29 mouse cellular contexts compared by ENCODE assay signal in the genomic region with DNA sequence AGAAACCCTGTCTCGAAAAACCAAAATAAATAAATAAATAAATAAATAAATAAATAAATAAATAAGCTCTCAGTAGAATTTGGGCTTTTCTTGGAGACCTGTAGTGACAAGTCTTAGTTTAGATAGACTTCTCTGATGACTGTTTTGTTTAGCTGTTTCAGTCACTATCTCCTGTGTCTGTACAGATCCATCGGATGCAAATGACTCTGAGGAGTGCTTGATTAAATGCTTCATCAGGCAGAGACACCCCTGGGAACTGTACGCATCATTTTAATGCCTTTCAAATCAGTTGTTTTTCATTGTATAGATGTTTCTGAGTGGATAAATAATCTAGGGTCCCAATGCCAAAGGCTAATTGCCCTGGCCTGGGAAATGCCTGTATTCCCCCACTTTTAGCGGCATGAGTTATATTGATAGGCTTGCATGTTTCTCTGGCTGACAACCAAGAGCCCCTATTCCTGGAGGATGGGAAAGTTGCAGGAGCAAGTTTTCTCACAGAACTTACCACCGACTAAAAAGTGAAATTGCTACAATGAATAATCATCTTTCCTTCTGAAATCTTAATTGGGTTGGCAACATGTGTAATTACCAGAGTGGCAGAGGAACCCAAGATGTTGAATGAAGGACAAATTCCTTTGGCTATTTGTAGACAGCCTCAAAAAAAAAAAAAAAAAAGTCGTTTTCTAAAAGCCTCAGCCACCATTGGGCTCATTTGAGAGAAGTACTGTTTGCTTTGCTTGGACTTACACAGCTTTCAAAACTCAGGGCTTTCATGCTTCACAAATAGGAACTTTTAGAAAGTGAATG.
DNase-seq lines count a peak whose midpoint lies in the region; ATAC-seq and TF ChIP-seq lines count a peak whose summit lies in the region.
"Had no signal": no experiment of that assay in that cellular context is flagged by ENCODE, and none has a peak within 500 bp of the region (broad histone marks: within the 10 kb centered on the region; RNA-seq: fewer than 3 reads in every experiment).

No protein-coding gene starts in this region.

- H3K27me3 ChIP-seq in forebrain, embryonic 11.5 days (ENCODE audit: control insufficient read depth, insufficient read depth, low read length): peaks cover 11% of the 10 kb centered on the region; the same call in 1 of the 2 replicates
- peaks cover 66% of the 10 kb centered on the region for H3K27me3 ChIP-seq in forebrain, embryonic 10.5 days (ENCODE audit: poor library complexity, severe bottlenecking)
- H3K27me3 ChIP-seq in midbrain, embryonic 13.5 days: no peaks in the 10 kb centered on the region
- no peaks in the 10 kb centered on the region for H3K27me3 ChIP-seq in midbrain, postnatal 0 days (ENCODE audit: insufficient read depth, low read length)
- peaks cover 5% of the 10 kb centered on the region; the same call in 1 of the 2 replicates for H3K27me3 ChIP-seq in forebrain, embryonic 12.5 days
- no peaks in the 10 kb centered on the region for H3K27me3 ChIP-seq in forebrain, postnatal 0 days (ENCODE audit: insufficient read depth, low read length)
- H3K27me3 ChIP-seq: embryonic facial prominence, embryonic 15.5 days; kidney, embryonic 15.5 days; limb, embryonic 13.5 days; lung, embryonic 15.5 days; midbrain, embryonic 15.5 days; neural tube, embryonic 12.5 days; Patski had no signal

- 32% methylated on average over 6 of the region's 6 CpGs for WGBS in forebrain, embryonic 11.5 days
- 49% methylated on average over 6 of the region's 6 CpGs for WGBS in forebrain, embryonic 10.5 days
- 59% methylated on average over 6 of the region's 6 CpGs for WGBS in midbrain, embryonic 13.5 days
- WGBS in midbrain, postnatal 0 days: 59% methylated on average over 6 of the region's 6 CpGs
- WGBS in forebrain, embryonic 12.5 days: 26% methylated on average over 6 of the region's 6 CpGs
- WGBS in forebrain, postnatal 0 days: 21% methylated on average over 6 of the region's 6 CpGs

- no peak overlapping the region for H3K9ac ChIP-seq in forebrain, embryonic 11.5 days (ENCODE audit: low read length)
- H3K9ac ChIP-seq in midbrain, embryonic 13.5 days (replicated peaks): no peak overlapping the region
- no peak overlapping the region for H3K9ac ChIP-seq in midbrain, postnatal 0 days (replicated peaks; ENCODE audit: low read length, poor library complexity, severe bottlenecking)
- H3K9ac ChIP-seq in forebrain, embryonic 12.5 days: no peak overlapping the region
- no peak overlapping the region for H3K9ac ChIP-seq in forebrain, postnatal 0 days
- H3K9ac ChIP-seq: embryonic facial prominence, embryonic 15.5 days; kidney, embryonic 15.5 days; limb, embryonic 13.5 days; lung, embryonic 15.5 days; midbrain, embryonic 15.5 days; neural tube, embryonic 12.5 days had no signal

- DNase-seq in forebrain, embryonic 11.5 days (ENCODE audit: low spot score): no peak
- DNase-seq in forebrain, embryonic 10.5 days (ENCODE audit: extremely low spot score, low spot score): no peak
- DNase-seq in midbrain, postnatal 0 days (ENCODE audit: low spot score): no peak
- DNase-seq in forebrain, postnatal 0 days: peak; percentile 28
- DNase-seq in cerebellum, postnatal 14 days: no peak
- DNase-seq: adrenal gland, postnatal 10 days; cerebellum, adult 11-12 months; cerebellum, adult 9-11 months; gastrocnemius, postnatal 10 days; heart, postnatal 14 days; kidney, postnatal 25 days; lung, postnatal 36 days; thymus, adult 2 months; thymus, postnatal 36 days had no signal

- peak; percentile 81 for ATAC-seq in forebrain, embryonic 11.5 days (replicated peaks; ENCODE audit: low FRiP score)
- ATAC-seq in midbrain, embryonic 13.5 days: peak; percentile 53; the same call in 1 of the 2 replicates
- ATAC-seq in midbrain, postnatal 0 days (ENCODE audit: low FRiP score): no peak
- peak; percentile 84; the same call in 1 of the 2 replicates for ATAC-seq in forebrain, embryonic 12.5 days (ENCODE audit: low FRiP score)
- ATAC-seq in forebrain, postnatal 0 days: peak; percentile 38; the same call in 1 of the 2 replicates
- ATAC-seq: intestine, postnatal 0 days; midbrain, embryonic 15.5 days; Patski had no signal

- no peak for TF ChIP-seq CTCF in midbrain, postnatal 0 days (IDR thresholded peaks at IDR 0.05)
- no peak for TF ChIP-seq CTCF in forebrain, postnatal 0 days (IDR thresholded peaks at IDR 0.05; ENCODE audit: low read depth)

- H3K4me3 ChIP-seq in forebrain, embryonic 11.5 days (ENCODE audit: low read depth, low read length): no peak overlapping the region
- H3K4me3 ChIP-seq in forebrain, embryonic 10.5 days: no peak overlapping the region
- no peak overlapping the region for H3K4me3 ChIP-seq in midbrain, embryonic 13.5 days (replicated peaks)
- no peak overlapping the region for H3K4me3 ChIP-seq in midbrain, postnatal 0 days (ENCODE audit: low read depth, low read length)
- H3K4me3 ChIP-seq in forebrain, embryonic 12.5 days (replicated peaks): no peak overlapping the region
- H3K4me3 ChIP-seq in forebrain, postnatal 0 days (ENCODE audit: low read depth, low read length): no peak overlapping the region
- H3K4me3 ChIP-seq: embryonic facial prominence, embryonic 15.5 days; hindbrain, embryonic 10.5 days; kidney, embryonic 15.5 days; left cerebral cortex, adult 2 months; limb, embryonic 13.5 days; lung, embryonic 15.5 days; midbrain, embryonic 15.5 days; myocyte; neural tube, embryonic 12.5 days had no signal

- H3K27ac ChIP-seq in forebrain, embryonic 11.5 days (ENCODE audit: low read depth, low read length): no peak overlapping the region
- H3K27ac ChIP-seq in forebrain, embryonic 10.5 days: no peak overlapping the region
- no peak overlapping the region for H3K27ac ChIP-seq in midbrain, embryonic 13.5 days
- no peak overlapping the region for H3K27ac ChIP-seq in midbrain, postnatal 0 days (ENCODE audit: low read depth, low read length)
- H3K27ac ChIP-seq in forebrain, embryonic 12.5 days: no peak overlapping the region
- no peak overlapping the region for H3K27ac ChIP-seq in forebrain, postnatal 0 days (ENCODE audit: low read depth, low read length)
- H3K27ac ChIP-seq: embryonic facial prominence, embryonic 15.5 days; hindbrain, embryonic 10.5 days; kidney, embryonic 15.5 days; left cerebral cortex, adult 2 months; limb, embryonic 13.5 days; lung, embryonic 15.5 days; midbrain, embryonic 15.5 days; neural tube, embryonic 12.5 days had no signal

- H3K36me3 ChIP-seq in forebrain, embryonic 11.5 days (ENCODE audit: control insufficient read depth, insufficient read depth, low read length): no peaks in the 10 kb centered on the region
- no peaks in the 10 kb centered on the region for H3K36me3 ChIP-seq in forebrain, embryonic 10.5 days (replicated peaks)
- H3K36me3 ChIP-seq in midbrain, embryonic 13.5 days: no peaks in the 10 kb centered on the region
- no peaks in the 10 kb centered on the region for H3K36me3 ChIP-seq in midbrain, postnatal 0 days (ENCODE audit: insufficient read depth, low read length)
- H3K36me3 ChIP-seq in forebrain, embryonic 12.5 days (replicated peaks): no peaks in the 10 kb centered on the region
- H3K36me3 ChIP-seq in forebrain, postnatal 0 days (ENCODE audit: insufficient read depth): no peaks in the 10 kb centered on the region
- H3K36me3 ChIP-seq: embryonic facial prominence, embryonic 15.5 days; G1E; hindbrain, embryonic 10.5 days; kidney, embryonic 15.5 days; limb, embryonic 13.5 days; lung, embryonic 15.5 days; midbrain, embryonic 15.5 days; neural tube, embryonic 12.5 days had no signal

- H3K4me2 ChIP-seq in forebrain, embryonic 11.5 days (ENCODE audit: low read depth, low read length, severe bottlenecking): no peak overlapping the region
- H3K4me2 ChIP-seq in midbrain, embryonic 13.5 days (replicated peaks): no peak overlapping the region
- H3K4me2 ChIP-seq in midbrain, postnatal 0 days (ENCODE audit: low read depth, low read length, poor library complexity, severe bottlenecking): no peak overlapping the region
- H3K4me2 ChIP-seq in forebrain, embryonic 12.5 days: no peak overlapping the region
- no peak overlapping the region for H3K4me2 ChIP-seq in forebrain, postnatal 0 days (ENCODE audit: low read depth)
- H3K4me2 ChIP-seq: embryonic facial prominence, embryonic 15.5 days; kidney, embryonic 15.5 days; limb, embryonic 13.5 days; liver, embryonic 11.5 days; lung, embryonic 15.5 days; midbrain, embryonic 15.5 days; neural tube, embryonic 12.5 days had no signal

- H3K9me3 ChIP-seq in forebrain, embryonic 11.5 days (ENCODE audit: control insufficient read depth, low read length): no peaks in the 10 kb centered on the region
- H3K9me3 ChIP-seq in forebrain, embryonic 10.5 days: no peaks in the 10 kb centered on the region
- H3K9me3 ChIP-seq in midbrain, embryonic 13.5 days: no peaks in the 10 kb centered on the region
- H3K9me3 ChIP-seq in midbrain, postnatal 0 days (ENCODE audit: low read length): no peaks in the 10 kb centered on the region
- no peaks in the 10 kb centered on the region for H3K9me3 ChIP-seq in forebrain, embryonic 12.5 days
- no peaks in the 10 kb centered on the region for H3K9me3 ChIP-seq in forebrain, postnatal 0 days (ENCODE audit: low read length)
- H3K9me3 ChIP-seq: embryonic facial prominence, embryonic 15.5 days; G1E; hindbrain, embryonic 10.5 days; kidney, embryonic 15.5 days; limb, embryonic 13.5 days; lung, embryonic 15.5 days; midbrain, embryonic 15.5 days; neural tube, embryonic 12.5 days had no signal

- no peaks in the 10 kb centered on the region for H3K4me1 ChIP-seq in forebrain, embryonic 11.5 days (replicated peaks; ENCODE audit: control insufficient read depth, insufficient read depth, low read length)
- peaks cover 19% of the 10 kb centered on the region for H3K4me1 ChIP-seq in forebrain, embryonic 10.5 days
- H3K4me1 ChIP-seq in midbrain, embryonic 13.5 days (replicated peaks): 0 out of 2 replicates have a peak, but pooled peaks cover 5% of the 10 kb centered on the region
- H3K4me1 ChIP-seq in midbrain, postnatal 0 days (ENCODE audit: insufficient read depth, low read length): no peaks in the 10 kb centered on the region
- H3K4me1 ChIP-seq in forebrain, embryonic 12.5 days: peaks cover 5% of the 10 kb centered on the region; the same call in 1 of the 2 replicates
- H3K4me1 ChIP-seq in forebrain, postnatal 0 days (ENCODE audit: insufficient read depth): no peaks in the 10 kb centered on the region
- H3K4me1 ChIP-seq: embryonic facial prominence, embryonic 15.5 days; hindbrain, embryonic 10.5 days; kidney, embryonic 15.5 days; limb, embryonic 13.5 days; lung, embryonic 15.5 days; midbrain, embryonic 15.5 days; neural tube, embryonic 12.5 days had no signal
